Mouse (Mus musculus) urinary bladder, adult 2 months (tissue): ENCODE measurements around the gene Ttc41. TPM values are rescaled to one million over a fixed set of nuclear protein-coding genes. Genes with fewer than 3 reads are reported as not detected.

ENCODE experiments used
- DNase-seq: peaks from one replicate; pipeline ENCODE4 v3.0.0; 2022; ENCODE audit warnings: low spot score
- polyA plus RNA-seq: library from polyadenylated mRNA; depleted of rRNA; stranded (reverse); fragments of >200 nt; gene quantifications from 2 replicates; pipeline ENCODE4 v1.2.3, GENCODE M21; 2012

Gene Ttc41
- polyA plus RNA-seq, 1 experiment, result 2.7 TPM

DNA sequence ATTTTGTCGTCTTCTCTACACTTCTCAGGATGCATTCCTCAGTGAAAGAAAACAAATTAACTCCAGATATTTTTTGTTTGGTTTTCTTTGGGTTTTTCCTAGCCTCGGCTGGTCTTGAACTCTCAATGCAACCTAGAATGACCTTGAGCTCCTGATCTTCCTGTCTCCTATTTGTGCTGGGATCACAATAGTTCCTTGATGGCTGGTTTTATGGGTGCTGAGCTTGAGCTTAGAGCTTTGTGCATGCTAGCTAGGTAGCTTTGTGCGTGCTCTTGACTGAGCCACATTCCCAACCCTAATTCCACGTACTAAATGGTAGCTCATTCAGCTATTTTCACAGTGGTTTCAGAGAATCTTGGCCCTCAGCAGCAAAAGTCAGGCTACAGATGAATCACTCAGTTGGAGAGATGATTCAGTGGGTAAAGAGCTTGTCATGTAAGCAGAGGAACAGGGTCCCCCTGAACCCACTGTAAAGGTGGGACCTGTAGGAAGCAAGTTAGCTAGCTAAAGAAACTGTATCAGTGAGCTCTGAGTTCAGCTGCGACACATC is 78.6 kb downstream of the Ttc41 start:
- DNase-seq, result no peak

DNA sequence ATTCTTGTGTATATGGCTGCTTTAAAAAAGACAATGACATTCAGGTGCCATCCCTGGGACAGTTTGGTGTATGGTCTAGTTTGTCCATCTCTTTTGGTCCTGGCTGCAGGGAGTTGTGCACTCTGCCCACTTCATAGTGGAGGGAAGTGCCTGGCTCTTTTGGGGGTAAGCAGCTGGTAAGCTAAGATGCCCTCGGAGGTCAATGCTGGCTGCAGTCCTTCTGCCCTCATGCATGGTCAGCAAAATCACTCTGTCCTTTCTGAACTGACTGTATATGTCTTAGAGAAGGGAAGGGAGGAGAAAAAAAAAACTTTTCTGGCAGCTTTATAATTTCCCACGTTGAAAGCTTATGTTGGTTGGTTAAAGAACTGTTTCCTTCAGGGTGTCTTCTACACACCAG is 79.8 kb downstream of the Ttc41 start:
- DNase-seq, result no peak

DNA sequence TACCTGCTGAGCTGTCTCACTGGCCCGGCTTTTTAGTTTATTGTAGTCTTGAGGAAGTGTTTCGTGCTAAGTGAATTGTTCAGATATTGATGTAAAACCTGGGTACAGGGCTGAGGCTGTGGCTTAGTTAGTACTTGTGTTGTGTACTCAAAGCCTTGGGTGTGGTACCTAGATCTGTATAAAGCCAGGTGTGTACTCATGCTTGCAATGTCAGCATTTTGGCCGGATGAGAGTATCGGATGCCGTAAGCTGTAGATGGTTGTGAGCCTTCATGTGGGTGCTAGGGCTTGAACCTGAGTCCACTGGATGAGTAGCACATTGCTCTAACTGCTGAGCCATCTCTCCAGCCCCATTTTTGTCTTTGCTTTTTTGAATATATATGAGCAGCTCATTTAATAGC is 80.5 kb downstream of the Ttc41 start:
- no peak for DNase-seq

DNA sequence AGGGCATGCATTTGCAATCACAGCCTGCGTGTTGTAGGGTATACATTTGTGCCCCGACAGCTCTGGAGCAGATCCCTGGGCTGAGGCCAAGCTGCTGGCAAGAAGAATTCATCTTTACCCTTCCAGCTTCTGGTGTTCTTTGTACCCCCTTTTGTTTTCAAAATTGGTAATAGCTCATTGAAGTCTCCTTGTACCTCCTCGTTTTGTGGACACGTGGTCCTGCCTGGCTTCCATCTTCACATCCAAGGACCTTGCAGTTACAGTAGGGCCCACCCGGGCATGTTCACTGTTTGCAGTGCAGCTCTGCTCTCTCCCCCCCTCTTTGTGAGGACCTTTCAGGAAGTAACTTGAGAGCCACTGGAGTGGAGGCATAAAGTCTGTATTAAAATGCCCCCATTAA is 82.6 kb downstream of the Ttc41 start:
- no peak for DNase-seq

DNA sequence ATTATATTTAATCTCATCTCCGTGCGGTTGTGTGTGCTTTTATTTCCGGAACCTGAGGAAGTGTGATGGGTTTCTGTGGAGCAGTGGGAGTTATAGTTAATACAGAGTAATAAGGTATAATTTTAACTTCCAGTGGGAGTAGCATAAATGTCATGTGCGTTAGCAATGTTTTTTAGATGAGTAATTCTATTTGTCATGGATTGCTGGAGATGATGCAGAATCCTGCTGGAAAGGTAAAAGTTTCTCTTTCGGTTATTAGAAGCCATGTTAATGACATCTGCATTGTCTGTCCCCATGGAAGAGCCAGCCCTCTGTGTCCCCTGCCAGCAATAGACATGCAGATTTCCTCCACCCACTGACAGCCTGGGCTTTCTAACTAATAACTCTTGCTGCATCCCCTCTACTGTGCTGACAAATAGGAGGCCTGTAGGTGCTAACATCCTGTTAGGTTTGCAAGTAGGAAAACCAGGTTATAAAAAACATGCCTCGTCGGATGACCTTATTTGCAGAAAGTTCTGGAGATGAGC is 83.6 kb downstream of the Ttc41 start:
- no peak for DNase-seq

DNA sequence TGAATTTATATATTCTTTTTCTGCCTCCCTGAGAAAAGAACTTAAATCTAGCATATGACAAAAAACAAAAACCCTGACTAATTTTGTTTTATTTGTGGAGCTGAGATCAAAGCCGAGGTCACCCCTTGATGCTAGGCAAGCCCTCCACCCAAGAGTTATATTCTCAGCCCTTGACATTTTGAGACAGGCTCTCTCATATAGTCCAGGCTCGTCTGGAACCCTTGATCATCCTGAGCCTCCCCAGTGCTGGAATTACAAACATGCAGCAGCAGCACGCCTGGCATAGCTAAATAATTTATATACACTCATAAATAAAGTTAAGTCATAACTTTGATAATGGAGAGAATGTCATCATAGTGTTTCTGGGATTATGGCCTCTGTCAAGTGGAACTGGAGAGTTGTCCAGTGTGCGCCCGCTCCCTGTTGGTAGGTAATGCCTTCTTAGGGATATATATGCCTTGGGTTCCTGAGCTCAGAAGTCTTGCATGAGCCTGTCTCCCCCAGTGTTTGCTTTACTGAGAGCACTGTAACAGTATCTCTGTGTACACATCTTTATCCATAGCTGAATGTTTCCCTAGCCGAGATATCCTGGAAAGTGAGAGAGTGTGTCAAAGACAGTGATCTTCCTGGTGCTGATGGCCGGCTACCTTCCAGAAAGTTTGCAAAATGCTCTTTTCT is 86.0 kb downstream of the Ttc41 start:
- no peak for DNase-seq

DNA sequence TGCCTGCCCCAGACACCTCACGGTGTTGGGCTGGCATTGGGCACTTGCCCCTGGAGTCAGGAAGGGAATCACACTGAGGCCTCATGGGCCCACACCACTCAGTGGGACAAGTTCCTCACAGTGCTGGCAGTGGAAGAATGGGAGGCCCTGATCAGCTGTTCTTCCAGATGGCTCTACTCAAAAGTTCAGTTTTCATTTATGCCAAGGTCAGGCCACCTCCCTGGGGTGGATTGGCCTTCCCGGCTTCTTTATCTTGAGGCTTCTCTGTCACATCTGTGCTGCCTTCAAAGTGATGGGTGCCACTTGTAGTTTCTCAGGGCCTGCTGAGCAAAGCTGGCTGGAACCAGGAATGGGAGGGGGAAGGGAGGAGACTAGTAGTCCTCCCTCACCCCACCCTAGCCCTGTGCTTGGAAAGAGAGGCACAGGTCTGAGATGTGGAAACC is 87.9 kb downstream of the Ttc41 start:
- DNase-seq, result no peak

DNA sequence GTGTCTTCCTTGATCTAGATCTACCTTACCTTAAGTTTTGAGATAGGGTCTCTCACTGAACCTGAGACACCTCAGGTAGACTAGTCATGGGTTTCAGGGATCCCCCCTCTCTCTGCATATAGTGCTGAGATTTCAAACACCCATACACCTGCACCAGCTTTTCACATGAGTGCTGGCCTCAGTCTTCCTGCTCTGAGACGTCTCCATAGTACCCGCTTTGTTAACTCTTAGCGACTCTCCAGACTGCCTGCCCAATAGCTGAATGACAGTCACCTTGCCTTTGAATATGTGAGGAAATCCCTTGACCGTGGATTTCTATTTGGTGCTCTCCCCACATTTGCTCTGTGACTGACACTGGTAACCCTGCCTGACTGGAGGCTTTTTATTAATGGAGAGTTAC is 88.6 kb downstream of the Ttc41 start:
- no peak for DNase-seq

DNA sequence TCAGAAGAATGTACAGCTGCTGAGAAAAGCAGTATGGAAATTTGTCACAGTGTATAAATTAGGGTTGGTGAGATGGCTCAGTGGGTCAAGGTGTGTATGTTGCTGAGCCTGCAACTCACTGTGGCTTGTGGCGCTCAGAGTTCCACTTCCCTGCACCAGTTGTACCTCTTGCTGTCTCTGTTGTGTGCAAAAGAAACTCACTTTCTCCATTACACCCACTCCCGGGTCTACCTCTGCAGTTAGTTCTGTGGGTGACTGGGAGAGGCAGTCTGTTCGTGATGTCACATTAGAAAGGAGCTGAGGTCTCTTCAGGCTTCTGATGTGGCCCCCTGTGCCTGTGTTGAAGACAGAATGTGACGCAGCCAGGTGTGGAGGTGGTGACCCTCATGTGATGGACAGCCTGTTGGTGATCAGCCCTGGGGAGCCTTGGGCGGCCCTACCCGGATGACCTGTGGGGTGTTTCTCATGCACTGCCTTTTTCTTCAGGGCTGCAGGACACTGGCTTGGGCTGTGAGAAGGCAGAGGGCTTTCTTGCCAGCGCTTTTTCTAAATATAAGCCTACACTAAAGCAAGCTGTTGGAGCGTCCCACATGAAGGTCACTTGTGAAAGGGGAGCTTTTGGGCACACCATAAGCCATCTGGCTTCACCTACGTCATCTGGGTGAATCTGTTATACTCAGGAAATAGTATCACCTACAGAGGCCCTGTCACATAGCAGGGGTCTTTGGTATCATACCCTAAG is 89.4 kb downstream of the Ttc41 start:
- DNase-seq, result no peak

DNA sequence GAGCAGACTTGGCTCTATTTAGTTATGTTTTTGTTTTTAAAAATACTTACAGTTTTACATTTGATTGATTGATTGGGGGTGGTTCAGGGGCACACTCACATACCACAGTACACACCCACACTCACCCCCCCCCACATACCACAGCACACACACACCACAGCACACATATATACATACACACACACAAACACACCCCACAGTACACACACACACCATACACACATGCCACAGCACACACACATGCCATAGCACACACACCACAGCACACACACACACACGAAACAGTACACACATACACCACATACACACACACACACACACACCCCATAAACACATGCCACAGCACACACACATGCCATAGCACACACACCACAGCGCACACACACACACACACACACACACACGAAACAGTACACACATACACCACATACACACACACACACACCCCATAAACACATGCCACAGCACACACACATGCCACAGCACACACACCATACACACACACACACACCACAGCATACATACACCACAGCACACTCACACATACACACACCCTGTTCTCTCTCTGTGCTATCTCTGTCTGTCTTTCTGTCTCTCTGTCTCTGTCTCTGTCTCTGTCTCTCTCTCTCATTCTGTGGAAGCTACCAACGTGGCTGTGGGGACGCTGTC is 90.6 kb downstream of the Ttc41 start:
- no peak for DNase-seq

DNA sequence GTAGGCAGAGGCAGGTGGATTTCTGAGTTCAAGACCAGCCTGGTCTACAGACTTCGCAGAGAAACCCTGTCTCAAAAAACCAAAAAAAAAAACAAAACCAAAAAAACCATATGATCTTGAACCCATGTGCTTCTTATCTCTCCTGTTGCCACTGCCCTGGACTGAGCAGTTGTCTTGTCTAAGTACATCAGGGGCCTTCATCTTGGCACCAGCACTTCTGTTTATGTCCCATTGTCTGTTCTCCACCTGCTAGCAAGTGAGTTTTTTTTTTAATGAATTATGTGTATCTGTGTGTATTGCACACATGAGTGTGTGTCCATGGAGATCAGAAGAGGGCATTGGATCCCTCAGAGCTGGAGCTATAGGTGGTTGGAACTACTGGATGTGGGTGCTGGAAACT is 101.8 kb downstream of the Ttc41 start:
- no peak for DNase-seq

DNA sequence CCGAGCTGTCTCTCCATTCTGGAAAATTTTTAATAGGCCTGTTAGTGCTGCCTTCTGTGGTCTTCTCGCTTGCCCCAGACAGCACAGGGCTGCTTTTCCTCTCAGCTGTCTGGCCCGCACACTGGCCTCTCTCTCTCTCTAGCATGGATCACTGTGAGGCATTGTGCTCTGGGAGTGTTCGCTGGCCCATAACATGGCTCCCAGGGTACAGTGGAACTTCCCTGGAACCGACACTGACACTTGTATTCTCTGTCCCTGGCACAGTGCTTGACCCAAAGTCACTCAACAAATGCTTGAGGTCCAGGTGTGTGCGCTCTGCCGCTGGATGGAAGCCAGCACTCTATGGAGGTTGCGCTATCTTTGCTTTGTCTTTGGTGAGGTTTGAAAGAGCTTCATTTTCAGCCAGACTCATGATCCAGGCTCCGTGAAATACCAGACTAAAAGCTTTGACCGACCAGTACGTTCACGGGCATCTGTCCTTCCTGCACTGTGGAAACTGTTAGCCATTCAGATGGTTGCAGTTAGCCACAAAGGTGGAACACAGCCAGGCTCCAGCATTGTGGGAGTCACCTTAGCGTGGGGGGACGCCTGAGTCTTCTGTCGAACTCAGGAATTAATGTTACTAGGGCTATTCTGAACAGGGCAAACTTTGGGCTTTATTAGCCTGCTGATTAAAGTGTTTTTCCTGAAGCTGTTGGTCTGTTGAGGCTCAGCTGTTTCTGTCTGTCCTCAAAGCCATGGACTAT is 102.6 kb downstream of the Ttc41 start:
- no peak for DNase-seq

DNA sequence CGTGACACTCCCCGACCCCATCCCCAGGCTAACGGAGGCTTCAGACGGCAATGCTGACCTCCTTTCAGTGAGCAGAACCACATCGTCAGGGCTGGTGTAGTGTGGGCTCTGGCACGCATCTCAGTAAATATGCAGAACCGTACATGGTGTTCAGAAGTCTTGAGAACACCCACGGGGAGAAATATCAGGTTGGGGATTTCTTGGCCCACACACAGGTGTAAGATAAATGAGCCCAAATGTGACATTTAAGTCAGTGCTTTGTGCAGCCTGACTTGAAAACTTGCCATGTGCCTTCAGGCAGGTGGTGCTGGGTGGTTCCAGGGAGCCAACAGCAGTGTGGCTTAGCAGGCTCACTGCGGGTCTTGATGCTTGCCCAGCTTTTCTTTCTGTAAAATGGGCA is 104.4 kb downstream of the Ttc41 start:
- DNase-seq, result no peak

DNA sequence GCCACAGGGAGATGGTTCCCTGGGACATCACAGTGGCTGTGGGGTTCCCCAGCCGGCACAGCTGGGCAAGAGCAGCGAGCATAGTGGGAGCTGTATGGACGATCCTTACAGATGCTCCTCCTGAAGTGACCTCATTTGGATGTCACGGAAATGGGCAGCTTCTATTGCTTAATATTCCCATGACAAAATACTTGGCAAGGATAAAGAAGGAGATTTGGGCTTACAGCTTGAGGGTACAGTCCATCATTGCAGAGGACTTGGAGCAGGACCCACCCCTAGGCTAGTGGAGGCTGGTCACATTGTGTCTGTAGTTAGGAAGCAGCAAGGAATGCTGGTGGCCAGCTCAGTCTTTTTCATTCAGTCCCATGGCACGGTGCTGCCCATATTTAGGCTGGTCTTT is 105.0 kb downstream of the Ttc41 start:
- DNase-seq, result no peak

DNA sequence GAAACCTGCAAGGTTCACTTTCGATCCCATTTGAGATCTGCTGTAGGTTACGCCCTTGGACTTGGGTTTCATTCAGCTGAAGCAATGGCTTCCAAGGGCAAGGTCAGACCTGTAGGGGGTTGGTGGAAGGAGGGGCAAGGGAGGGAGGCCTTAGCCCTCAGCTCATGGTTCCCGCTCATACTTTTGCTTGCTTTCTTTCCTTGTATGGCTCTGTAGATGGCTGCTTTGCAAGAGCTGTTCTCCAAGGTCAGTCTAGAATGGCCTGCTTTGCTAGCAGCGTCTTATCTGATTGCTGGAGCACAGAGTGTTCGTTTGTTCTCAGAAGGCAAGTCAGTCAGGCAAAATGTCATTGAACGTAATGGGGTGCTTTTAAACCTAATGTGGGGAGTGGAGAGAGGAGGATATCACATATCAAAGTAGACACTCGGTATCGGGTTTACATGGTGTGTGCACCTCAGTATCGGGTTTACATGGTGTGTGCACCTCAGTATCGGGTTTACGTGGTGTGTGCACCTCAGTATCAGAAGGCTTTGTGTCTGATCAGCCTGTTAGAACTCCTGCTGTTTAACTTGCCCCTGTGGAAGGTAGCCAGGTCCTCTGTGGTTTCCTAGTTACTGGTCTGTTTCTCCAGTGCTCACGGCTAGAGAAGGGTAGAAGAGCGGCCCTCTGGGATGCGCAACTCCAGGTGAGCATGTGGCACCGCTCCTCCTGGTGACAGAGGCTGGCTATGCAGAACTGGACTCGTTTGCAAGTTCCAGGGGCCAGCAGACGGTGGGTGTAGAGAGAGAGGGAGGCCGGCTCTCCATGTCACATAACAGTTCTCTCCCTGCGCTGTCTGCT is 108.9 kb downstream of the Ttc41 start:
- DNase-seq, result no peak

DNA sequence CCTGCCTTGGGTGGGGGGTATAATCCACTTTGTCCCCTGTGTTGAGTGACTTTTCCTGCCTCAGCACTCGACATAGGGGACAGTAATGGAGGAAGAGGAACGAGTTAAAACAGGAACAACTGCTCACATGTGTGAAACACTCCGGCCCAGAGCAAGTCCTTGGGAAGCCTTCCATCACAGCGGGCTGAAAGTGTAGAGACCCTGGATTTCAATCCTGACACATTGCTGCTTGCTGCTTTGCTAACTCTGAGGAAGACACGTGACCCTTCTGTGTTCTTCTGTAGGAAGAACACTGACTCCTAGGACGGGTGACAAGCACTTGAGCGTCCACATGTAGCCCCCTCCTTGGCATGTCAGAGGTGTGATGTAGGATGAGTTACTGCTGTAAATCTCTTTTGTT is 109.5 kb downstream of the Ttc41 start:
- DNase-seq, result no peak

DNA sequence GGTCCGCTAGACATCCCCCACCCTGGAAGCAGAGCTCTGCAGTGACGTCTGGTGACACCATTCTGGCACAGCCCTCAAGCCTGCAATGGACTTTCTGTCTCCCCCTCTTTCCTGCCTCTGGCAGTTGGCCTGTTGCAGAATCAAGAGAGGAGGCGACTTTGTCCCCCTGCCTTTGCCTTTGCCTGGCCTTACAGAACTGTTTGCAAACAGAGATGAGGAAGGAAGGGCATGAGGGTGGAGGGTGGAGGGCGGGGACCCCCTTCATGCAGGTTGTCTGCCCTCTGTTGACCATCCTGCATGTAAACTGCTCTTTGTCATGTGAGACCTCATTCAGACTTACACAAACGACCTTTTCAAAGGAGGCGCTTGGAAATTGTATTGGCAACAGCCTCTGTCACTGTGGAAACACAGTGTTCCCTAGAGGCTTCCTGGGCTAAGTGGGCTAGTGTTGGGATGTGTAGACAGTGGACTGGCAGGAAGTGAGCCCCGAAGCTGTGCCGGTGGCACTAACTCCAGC is 114.1 kb downstream of the Ttc41 start:
- DNase-seq, result no peak

DNA sequence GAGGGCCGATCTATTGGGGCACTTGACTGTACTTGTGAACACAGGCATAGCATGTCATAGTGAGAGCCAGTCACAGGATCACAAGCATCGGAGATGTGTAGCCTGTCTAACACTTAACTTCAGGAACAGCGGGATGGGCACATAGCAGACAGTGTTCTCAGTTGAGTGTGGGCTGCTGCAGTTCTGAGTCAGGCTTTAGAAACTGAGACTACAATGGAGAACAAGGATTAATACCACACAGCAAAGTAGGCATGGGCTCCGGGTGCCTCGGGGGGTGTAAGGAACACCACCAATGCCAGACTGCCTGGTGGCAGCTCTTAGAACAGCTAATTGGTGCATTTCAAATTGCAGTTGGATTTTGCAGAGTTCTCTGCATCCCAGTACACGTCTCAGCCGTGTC is 115.4 kb downstream of the Ttc41 start:
- no peak for DNase-seq

DNA sequence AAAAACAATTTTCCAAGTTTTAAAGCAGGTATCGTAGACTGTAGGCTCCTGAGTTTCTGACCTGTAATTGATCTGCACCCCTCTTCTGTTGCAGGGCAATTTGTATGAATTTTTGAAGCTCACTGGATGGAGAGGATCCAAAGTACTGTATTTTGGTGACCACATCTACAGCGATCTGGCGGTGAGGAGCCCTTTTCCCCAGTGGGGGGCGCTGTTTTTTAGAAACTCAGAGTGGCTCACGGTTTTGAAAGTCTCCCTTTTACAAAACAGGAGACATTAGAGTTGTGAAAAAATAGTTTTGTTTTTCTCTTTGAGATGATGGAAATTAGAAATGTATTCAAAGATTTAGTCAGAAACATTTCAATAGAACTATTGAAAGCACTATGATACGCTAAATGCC is 118.5 kb downstream of the Ttc41 start:
- DNase-seq, result no peak

DNA sequence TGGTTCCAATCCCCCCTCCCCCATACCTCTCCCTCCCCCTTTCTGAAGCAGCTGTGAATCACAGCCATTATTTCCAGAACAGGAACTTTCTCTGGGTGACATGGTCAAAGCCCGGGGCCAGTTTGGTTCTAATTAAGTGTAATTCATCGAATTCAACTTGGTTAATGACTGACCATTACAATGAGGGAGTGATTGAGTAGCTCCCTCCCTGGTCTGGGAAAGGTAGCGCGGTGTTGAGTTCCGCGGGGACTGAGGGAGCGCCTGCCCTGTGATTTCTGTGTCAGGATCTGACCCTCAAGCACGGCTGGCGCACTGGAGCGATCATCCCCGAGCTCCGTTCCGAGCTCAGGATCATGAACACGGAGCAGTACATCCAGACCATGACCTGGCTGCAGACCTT is 119.3 kb downstream of the Ttc41 start:
- DNase-seq, result no peak
